Mouse (Mus musculus) lung, embryonic 16.5 days (tissue): ENCODE measurements around the gene Fam78a. TPM values are rescaled to one million over a fixed set of nuclear protein-coding genes. Genes with fewer than 3 reads are reported as not detected.

ENCODE experiments used
- ATAC-seq: fragments of 200-750 bp; cut with Nextera tagmentation; 2 replicates; pipeline ENCODE4 v1.8.0; 2017; ENCODE audit warnings: low read depth, mild to moderate bottlenecking, moderate library complexity
- H3K27ac ChIP-seq: fragments of 300-500 bp; sonication (generic); 2 replicates; pipeline ENCODE4 v1.5.1; 2014; ENCODE audit warnings: mild to moderate bottlenecking, control low read depth, low read length
- H3K27me3 ChIP-seq: fragments of 300-500 bp; sonication (generic); 2 replicates; pipeline ENCODE4 v1.6.1; 2014; ENCODE audit warnings: low read depth, low read length, mixed read lengths; ENCODE audit not compliant: control insufficient read depth, insufficient read depth
- H3K36me3 ChIP-seq: fragments of 300-500 bp; sonication (generic); 2 replicates; pipeline ENCODE4 v1.6.1; 2014; ENCODE audit warnings: low read length; ENCODE audit not compliant: control insufficient read depth, insufficient read depth
- H3K4me1 ChIP-seq: fragments of 300-500 bp; sonication (generic); replicated peaks from 2 replicates; pipeline ENCODE4 v1.6.1; 2014; ENCODE audit warnings: low read length, mixed read lengths; ENCODE audit not compliant: control insufficient read depth, insufficient read depth
- H3K4me2 ChIP-seq: fragments of 300-500 bp; sonication (generic); 2 replicates; pipeline ENCODE4 v1.6.1; 2014; ENCODE audit warnings: low read depth, low read length, control low read depth
- H3K4me3 ChIP-seq: fragments of 300-500 bp; sonication (generic); 2 replicates; pipeline ENCODE4 v1.5.1; 2014; ENCODE audit warnings: mild to moderate bottlenecking, low read length, control low read depth
- H3K9ac ChIP-seq: fragments of 300-500 bp; sonication (generic); 2 replicates; pipeline ENCODE4 v1.6.1; 2014; ENCODE audit warnings: low read length, control low read depth
- H3K9me3 ChIP-seq: fragments of 300-500 bp; sonication (generic); 2 replicates; pipeline ENCODE4 v1.6.1; 2016; ENCODE audit warnings: low read length; ENCODE audit not compliant: control insufficient read depth
- WGBS: fragments of 180-500 bp; shearing (Covaris S2); extraction: QIAGEN DNeasy Blood & Tissue Kit; methylation state at CpG from one replicate; pipeline ENCODE4 v1.1.7; 2014; 5-methylcytosine and 5-hydroxymethylcytosine counted together
- polyA plus RNA-seq: library from polyadenylated mRNA; unstranded; fragments of >200 nt; fragmentation: Nextera tagmentation; extraction: Ambion mirVana; gene quantifications from 2 replicates; pipeline ENCODE4 v1.2.1, GENCODE M21; 2015

Fam78a gene
- polyA plus RNA-seq, 1 experiment from 2014 or later, result 4.4 TPM

- peaks cover 2% of the 10 kb centered on the region; the same call in 1 of the 2 replicates for H3K4me1 ChIP-seq
- no peak overlapping the region for H3K4me2 ChIP-seq
- no peak overlapping the region for H3K4me3 ChIP-seq
- no peaks in the 10 kb centered on the region for H3K36me3 ChIP-seq
- H3K9me3 ChIP-seq, result no peaks in the 10 kb centered on the region
- WGBS, result 58% methylated on average over 13 of the region's 13 CpGs
- H3K9ac ChIP-seq, result no peak overlapping the region
- H3K27ac ChIP-seq, result no peak overlapping the region
- ATAC-seq, result no peak
- no peaks in the 10 kb centered on the region for H3K27me3 ChIP-seq
These were observed 19.7 kb downstream of the Fam78a start for GRCm38 (mm10) chr2:32064913-32065312.

- no peak for ATAC-seq
These were observed 21.1 kb downstream of the Fam78a start for GRCm38 (mm10) chr2:32063451-32064151.

DNA sequence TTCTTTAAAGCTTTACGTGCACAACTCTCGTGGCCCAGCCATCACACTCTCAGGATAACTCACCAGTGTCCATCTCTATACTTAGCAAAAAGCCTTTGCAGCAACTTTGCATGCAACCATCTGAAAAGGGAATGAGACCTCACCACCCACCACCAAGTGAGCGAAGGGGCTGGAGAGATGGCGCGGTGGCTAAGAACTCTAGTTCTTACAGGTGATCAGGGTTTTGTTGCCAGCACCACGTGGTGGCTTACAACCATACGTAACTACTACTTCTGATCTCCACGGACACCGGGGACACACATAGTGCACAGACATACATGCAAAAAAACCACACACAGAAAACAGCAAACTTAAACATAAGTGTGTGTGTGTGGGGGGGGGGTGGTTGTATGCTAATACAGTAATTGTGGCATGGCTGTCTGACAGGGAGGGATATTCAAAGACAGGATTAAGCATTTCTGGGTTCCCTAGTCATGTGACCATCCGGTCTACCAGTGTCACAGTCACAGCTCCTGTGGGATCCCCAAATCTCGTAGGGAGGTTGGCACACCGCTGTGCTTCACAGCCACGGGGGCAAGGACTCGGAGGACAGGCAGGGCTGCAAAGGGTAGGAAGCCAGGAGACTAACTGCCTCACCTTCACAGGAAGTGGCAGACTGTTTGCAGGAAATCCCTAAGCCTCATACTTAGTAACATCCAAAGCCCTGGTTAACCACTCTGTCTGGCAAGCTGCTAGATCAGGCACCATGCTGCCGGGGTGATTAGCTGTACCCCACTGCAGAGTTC, 21.8 kb downstream of the Fam78a start:
- H3K4me2 ChIP-seq, result no peak overlapping the region
- H3K36me3 ChIP-seq, result no peaks in the 10 kb centered on the region
- peak overlapping the region; percentile 5; the same call in 1 of the 2 replicates for H3K27ac ChIP-seq
- ATAC-seq, result no peak
- WGBS, result 78% methylated on average over 15 of the region's 15 CpGs
- no peak overlapping the region for H3K9ac ChIP-seq
- H3K4me3 ChIP-seq, result no peak overlapping the region
- no peaks in the 10 kb centered on the region for H3K9me3 ChIP-seq
- no peaks in the 10 kb centered on the region for H3K27me3 ChIP-seq
- H3K4me1 ChIP-seq, result no peaks in the 10 kb centered on the region

More at GRCm38 (mm10) chr2:32063451-32064151, 21.1 kb downstream of the Fam78a start:
- H3K27ac ChIP-seq, result no peak overlapping the region
- H3K4me3 ChIP-seq, result no peak overlapping the region
- 64% methylated on average over 7 of the region's 7 CpGs for WGBS
- no peaks in the 10 kb centered on the region for H3K27me3 ChIP-seq
- H3K4me2 ChIP-seq, result no peak overlapping the region
- no peak overlapping the region for H3K9ac ChIP-seq
- H3K36me3 ChIP-seq, result no peaks in the 10 kb centered on the region
- no peaks in the 10 kb centered on the region for H3K9me3 ChIP-seq
- no peaks in the 10 kb centered on the region for H3K4me1 ChIP-seq

- Histone ChIP-seq H3K27me3 (no peaks in the 10 kb centered on the region), H3K36me3 (no peaks in the 10 kb centered on the region), H3K9ac (no peak overlapping the region), H3K4me3 (no peak overlapping the region), H3K27ac (0 out of 2 replicates have a peak overlapping the region, but pooled peaks have one; percentile 5), H3K4me2 (no peak overlapping the region), H3K9me3 (no peaks in the 10 kb centered on the region), H3K4me1 (no peaks in the 10 kb centered on the region)
- ATAC-seq, result no peak
- 45% methylated on average over 12 of the region's 12 CpGs for WGBS
These were observed 22.7 kb downstream of the Fam78a start for GRCm38 (mm10) chr2:32061722-32062505.

DNA sequence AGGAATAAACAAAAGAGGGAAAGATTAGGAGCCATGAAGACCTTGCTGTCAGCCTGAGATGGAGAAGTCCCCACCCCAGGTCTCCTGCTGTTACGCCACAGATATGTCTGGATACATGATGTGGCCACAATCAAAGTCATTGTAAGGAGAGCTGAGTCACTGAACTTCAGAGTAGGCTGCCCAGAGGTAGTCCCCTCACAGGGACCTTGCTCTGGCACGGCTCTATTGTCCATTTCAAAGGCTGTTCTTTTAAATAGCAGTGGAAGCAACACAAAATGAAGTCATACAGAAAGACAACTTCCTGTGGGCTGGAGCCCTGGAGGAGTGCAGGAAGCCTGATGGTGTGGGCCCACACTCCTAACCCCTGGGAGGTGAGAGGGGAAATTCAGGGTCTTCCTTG, 23.5 kb downstream of the Fam78a start:
- Histone ChIP-seq H3K4me3 (no peak overlapping the region), H3K9me3 (no peaks in the 10 kb centered on the region), H3K27me3 (no peaks in the 10 kb centered on the region), H3K4me2 (no peak overlapping the region), H3K27ac (no peak overlapping the region), H3K4me1 (no peaks in the 10 kb centered on the region), H3K9ac (no peak overlapping the region), H3K36me3 (no peaks in the 10 kb centered on the region)
- WGBS, result 53% methylated on average over 2 of the region's 2 CpGs
- ATAC-seq, result no peak

DNA sequence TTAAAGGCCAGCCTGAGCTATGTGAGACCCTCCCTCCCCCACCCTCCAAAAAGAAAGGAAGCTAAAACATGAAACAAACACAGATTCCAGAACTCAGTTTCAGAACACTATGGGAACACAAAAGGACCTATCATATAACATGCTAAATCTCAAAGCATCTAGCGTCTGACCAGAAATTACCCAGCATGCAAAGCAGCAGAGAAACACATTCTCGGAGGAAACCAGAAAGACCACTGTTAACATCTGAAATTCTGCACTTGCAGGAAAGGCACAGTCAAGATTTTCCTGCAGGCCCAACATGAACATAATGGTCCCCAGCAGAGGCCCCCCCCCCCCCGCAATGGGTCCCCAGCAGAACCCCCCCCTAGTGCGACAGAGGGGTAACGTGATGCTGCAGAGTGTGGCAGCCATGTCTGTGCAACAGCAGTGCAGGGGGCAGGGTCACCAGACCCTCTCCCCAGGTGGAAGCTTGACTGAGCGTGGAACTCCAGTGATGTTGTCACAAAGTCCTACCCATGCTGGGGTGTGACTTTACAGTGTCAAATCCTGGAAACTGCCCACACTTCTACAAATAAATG, 24.3 kb downstream of the Fam78a start:
- Histone ChIP-seq H3K27ac (no peak overlapping the region), H3K36me3 (no peaks in the 10 kb centered on the region), H3K9me3 (no peaks in the 10 kb centered on the region), H3K4me2 (no peak overlapping the region), H3K4me1 (no peaks in the 10 kb centered on the region), H3K4me3 (no peak overlapping the region), H3K9ac (no peak overlapping the region), H3K27me3 (no peaks in the 10 kb centered on the region)
- WGBS, result 57% methylated on average over 6 of the region's 6 CpGs
- ATAC-seq, result no peak

- no peak overlapping the region for H3K4me2 ChIP-seq
- no peak overlapping the region for H3K9ac ChIP-seq
- no peak for ATAC-seq
- no peaks in the 10 kb centered on the region for H3K36me3 ChIP-seq
- 63% methylated on average over 6 of the region's 6 CpGs for WGBS
- H3K9me3 ChIP-seq, result no peaks in the 10 kb centered on the region
- no peaks in the 10 kb centered on the region for H3K4me1 ChIP-seq
- no peaks in the 10 kb centered on the region for H3K27me3 ChIP-seq
- no peak overlapping the region for H3K27ac ChIP-seq
- H3K4me3 ChIP-seq, result no peak overlapping the region
These were observed 25.0 kb downstream of the Fam78a start for GRCm38 (mm10) chr2:32059613-32060012.

DNA sequence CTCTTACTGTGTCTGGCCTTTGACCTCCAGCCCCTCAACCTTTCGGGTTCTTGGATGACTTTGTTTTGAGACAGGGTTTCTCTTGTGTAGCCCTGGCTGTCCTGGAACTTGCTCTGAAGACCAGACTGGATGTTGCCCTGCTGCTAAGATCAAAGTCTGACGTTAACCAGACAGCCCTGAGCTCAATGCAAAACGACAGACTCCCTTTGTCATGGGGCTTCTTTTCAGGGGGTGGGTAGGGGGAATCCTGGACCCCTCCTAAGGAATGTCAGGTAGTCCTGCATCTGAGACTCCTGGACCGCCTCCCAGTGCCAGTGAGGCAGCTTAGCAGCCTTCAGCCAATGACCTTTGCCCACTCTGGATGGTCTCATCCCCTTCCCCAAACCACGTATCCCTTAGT, 25.9 kb downstream of the Fam78a start:
- WGBS, result 39% methylated on average over 5 of the region's 5 CpGs
- H3K36me3 ChIP-seq, result no peaks in the 10 kb centered on the region
- ATAC-seq, result no peak
- H3K27ac ChIP-seq, result no peak overlapping the region
- no peak overlapping the region for H3K4me3 ChIP-seq
- no peaks in the 10 kb centered on the region for H3K4me1 ChIP-seq
- no peaks in the 10 kb centered on the region for H3K27me3 ChIP-seq
- H3K9ac ChIP-seq, result no peak overlapping the region
- H3K4me2 ChIP-seq, result no peak overlapping the region
- no peaks in the 10 kb centered on the region for H3K9me3 ChIP-seq

DNA sequence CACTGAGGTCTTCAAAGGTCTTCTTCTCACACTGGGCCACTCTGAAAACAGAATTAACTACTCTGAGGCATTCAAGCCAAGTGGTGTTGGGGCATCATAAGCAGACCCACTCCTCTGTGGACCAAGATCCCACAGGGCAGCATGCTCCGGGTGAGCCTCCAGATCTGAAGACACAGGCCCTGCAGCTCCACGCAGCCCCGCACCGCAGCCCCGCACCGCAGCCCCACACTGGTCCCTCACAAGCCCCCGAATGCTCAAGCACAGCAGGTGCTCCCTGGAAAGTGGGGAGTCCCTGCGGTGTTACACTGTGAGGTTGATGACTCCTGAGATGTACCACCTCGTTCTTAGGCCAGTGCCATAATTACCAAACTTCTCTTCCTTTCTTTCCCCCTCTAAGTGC, 26.4 kb downstream of the Fam78a start:
- WGBS, result 77% methylated on average over 9 of the region's 9 CpGs
- H3K9ac ChIP-seq, result no peak overlapping the region
- ATAC-seq, result no peak
- no peaks in the 10 kb centered on the region for H3K4me1 ChIP-seq
- no peak overlapping the region for H3K27ac ChIP-seq
- no peaks in the 10 kb centered on the region for H3K27me3 ChIP-seq
- H3K36me3 ChIP-seq, result 0 out of 2 replicates have a peak, but pooled peaks cover 2% of the 10 kb centered on the region
- no peaks in the 10 kb centered on the region for H3K9me3 ChIP-seq
- no peak overlapping the region for H3K4me3 ChIP-seq
- no peak overlapping the region for H3K4me2 ChIP-seq
